Mouse (Mus musculus) lung, adult 2 months (tissue): Measurements from ENCODE around the gene Dpp6. TPM values are rescaled to one million over a fixed set of nuclear protein-coding genes. Genes with fewer than 3 reads are reported as not detected.

Experiments
- DNase-seq: peaks from one replicate; pipeline ENCODE4 v3.0.0; 2022
- H3K4me1 ChIP-seq: fragments of 200-500 bp; 2 replicates; pipeline ENCODE4 v1.6.1; 2011; ENCODE audit warnings: low read length; ENCODE audit not compliant: control insufficient read depth, insufficient read depth
- H3K4me3 ChIP-seq: fragments of 200-500 bp; replicated peaks from 2 replicates; pipeline ENCODE3; 2011; ENCODE audit warnings: low read depth, mild to moderate bottlenecking, control low read depth, low read length; ENCODE audit errors: extremely low read depth
- CTCF ChIP-seq: fragments of 200-500 bp; IDR thresholded peaks from 2 replicates; pipeline ENCODE4 v1.5.1; 2011; ENCODE audit warnings: mild to moderate bottlenecking, low read length, control low read depth; ENCODE audit not compliant: insufficient read depth
- POLR2A ChIP-seq: fragments of 200-500 bp; IDR thresholded peaks from 2 replicates; pipeline ENCODE4 v1.6.1; 2011; ENCODE audit warnings: low read depth, mild to moderate bottlenecking, control low read depth, low read length, borderline replicate concordance; ENCODE audit errors: extremely low read depth
- WGBS: fragments of 180-500 bp; shearing (Covaris S2); methylation state at CpG from one replicate; pipeline ENCODE4 v1.1.7; 2018; 5-methylcytosine and 5-hydroxymethylcytosine counted together
- polyA plus RNA-seq: library from polyadenylated mRNA; depleted of rRNA; stranded (reverse); fragments of >200 nt; gene quantifications from 2 replicates; pipeline ENCODE4 v1.2.3, GENCODE M21; 2012

The Dpp6 gene
- polyA plus RNA-seq, 1 experiment: 0.40 TPM

DNA sequence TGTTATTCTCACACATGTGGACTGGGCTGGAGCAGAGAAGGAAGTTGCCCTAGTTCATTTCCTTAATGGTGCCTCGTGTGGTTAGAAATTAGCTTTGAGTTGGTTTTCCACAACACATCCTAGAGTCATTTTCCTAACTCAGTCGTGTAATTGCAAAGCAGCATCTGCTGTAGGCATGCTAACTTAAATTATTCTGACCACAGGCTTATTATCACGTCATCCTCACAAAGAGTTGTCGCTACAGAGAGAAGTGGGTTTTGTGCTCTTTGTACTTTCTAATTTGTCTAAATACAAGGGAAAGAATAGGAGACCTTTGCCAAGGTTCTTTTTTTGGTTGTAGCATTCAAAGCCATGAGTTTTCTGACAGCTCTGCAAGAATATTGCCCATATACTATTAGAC lies 469.9 kb downstream of the Dpp6 start:
- 60% methylated on average over 4 of the region's 4 CpGs for WGBS
- Histone ChIP-seq H3K4me1 (no peaks in the 10 kb centered on the region), H3K4me3 (no peak overlapping the region)
- TF ChIP-seq CTCF (no peak), POLR2A (no peak)
- DNase-seq: no peak

DNA sequence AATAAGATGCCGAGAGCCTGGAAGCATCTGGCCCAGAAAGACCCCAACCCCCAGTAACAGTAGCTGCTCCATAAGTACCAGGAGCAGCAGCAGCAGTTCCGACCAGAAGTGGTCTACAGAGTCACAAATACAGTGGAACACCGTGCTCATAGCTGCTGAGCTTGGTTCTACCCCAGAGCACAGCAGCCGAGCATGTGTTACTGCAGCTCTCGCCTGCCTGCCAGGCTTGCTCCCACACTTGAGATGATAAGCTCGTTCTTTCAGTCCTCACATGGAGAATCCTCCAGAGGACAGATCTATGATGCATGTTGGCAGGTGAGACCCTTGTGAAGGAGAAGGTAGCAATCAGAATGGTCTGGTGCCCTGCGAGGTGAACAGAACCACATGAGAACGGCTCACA lies 474.4 kb downstream of the Dpp6 start:
- H3K4me3 ChIP-seq: no peak overlapping the region
- DNase-seq: no peak
- WGBS: 74% methylated on average over 8 of the region's 8 CpGs
- TF ChIP-seq CTCF: no peak
- no peak for TF ChIP-seq POLR2A
- H3K4me1 ChIP-seq: no peaks in the 10 kb centered on the region

DNA sequence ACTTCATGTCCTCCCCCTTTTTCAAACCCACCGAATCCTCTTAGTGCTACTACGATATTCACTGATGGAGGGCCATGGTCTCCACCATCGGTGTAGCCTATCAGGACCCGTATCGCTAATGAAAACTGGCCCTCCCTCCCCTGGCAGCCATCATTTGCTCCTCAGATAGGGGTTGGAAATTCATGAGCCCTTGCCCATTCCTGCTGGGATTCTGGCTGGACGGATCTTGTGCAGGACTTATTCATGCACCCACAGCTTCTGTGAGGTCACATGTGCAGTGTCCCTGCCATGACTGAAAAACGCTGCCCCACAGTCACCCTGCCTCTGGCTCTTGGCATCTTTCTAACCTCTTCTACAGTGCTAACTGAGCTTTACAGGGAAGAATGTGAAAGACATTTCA lies 475.2 kb downstream of the Dpp6 start:
- no peak overlapping the region for H3K4me3 ChIP-seq
- DNase-seq: no peak
- WGBS: 91% methylated on average over 7 of the region's 7 CpGs
- TF ChIP-seq POLR2A (no peak), CTCF (no peak)
- no peaks in the 10 kb centered on the region for H3K4me1 ChIP-seq

DNA sequence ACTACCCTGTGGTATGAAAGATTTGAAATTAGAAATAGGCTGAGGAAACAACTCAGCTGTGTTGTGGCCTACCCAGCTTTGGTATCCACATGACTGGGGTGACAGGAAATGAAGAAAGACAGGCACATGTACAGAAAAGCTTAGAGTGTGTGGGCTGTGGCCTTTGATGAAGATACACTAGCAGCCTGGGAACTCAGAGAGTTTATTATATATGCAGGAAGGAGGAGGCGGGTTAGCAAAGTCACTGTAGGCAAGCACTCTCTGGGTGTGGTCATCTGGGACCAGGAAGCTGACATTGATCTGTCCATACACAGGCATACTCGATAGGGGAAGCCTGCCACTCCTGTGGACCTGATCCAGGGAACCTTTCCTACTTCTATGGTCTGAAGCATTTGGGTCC lies 487.1 kb downstream of the Dpp6 start:
- Histone ChIP-seq H3K4me3 (no peak overlapping the region), H3K4me1 (no peaks in the 10 kb centered on the region)
- TF ChIP-seq POLR2A (no peak), CTCF (no peak)
- DNase-seq: no peak
- 67% methylated on average over 2 of the region's 2 CpGs for WGBS

DNA sequence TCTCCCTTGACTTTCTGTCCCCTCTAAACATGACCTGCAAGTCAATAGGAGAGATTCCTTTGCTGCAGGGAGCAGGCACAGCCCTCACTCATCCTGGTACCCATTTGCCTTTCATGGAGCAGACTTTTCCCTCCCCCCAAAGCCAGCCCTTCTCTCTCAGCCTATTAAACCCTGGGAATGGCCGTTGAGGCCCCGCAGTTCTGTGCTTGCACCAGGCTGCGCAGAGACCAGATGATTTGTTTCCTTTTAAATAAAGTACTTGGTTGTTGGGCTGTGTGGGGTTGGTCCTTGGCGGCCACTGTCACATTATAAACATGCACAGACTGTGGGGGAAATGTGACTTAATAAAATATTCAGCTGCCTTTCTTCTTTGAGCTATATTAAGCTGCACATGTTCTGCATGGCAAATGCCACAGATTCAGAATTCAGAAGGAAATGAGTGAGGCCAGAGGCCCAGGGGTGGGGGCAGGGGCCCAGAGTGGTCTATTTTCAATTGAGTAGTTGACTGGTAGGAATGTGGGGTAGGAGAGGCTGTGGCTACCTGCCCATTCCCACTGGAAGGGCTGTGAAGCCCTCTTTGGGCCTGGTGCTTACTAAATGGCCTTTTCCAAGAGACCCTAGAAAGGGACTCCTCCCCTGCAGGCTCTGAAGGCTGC lies 489.6 kb downstream of the Dpp6 start:
- no peak for DNase-seq
- 54% methylated on average over 4 of the region's 4 CpGs for WGBS
- no peak for TF ChIP-seq CTCF
- no peak for TF ChIP-seq POLR2A
- Histone ChIP-seq H3K4me3 (no peak overlapping the region), H3K4me1 (no peaks in the 10 kb centered on the region)

DNA sequence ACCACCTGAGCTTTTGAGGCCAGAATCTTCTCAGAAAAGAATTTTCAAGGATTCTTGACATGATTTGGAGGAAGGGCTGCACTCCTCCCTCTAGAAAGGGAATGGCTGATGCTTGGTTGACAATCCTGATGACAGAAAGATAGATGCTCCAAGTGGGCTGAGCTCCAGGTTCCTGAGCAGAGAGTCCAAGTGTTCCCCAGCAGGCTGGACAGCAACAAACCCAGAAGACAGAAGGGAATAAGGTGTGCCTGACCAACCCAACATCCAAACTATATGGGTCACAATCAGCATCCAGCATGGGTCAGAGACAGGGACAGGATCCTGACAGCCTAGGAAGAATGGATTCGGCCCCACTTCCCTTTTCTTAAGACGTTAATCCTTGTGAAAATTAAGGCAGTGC lies 493.2 kb downstream of the Dpp6 start:
- Histone ChIP-seq H3K4me1 (no peaks in the 10 kb centered on the region), H3K4me3 (no peak overlapping the region)
- WGBS: 55% methylated on average over 2 of the region's 2 CpGs
- no peak for TF ChIP-seq POLR2A
- no peak for DNase-seq

DNA sequence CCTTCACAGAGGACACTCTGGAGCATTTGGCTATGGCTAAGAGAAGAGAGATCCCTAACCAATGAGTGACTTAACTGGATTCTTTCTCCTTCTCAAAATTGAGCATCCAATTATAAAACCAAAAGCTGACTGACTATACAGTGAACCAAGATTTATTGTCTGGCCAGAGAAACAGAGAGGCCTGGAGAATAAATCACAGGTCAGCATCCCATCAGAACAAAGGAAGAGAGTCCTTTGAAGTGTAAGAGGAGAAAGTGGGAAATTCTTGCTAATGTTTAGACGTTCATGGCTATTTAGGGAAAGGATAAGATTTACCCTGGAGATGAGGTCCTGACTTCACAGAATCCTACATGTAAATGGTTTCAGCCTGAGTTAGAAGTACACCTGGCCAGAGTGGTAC lies 499.7 kb downstream of the Dpp6 start:
- no peak overlapping the region for H3K4me3 ChIP-seq
- no peaks in the 10 kb centered on the region for H3K4me1 ChIP-seq
- WGBS: 19% methylated on average over 1 of the region's 1 CpGs
- no peak for TF ChIP-seq CTCF
- no peak for TF ChIP-seq POLR2A
- DNase-seq: no peak

DNA sequence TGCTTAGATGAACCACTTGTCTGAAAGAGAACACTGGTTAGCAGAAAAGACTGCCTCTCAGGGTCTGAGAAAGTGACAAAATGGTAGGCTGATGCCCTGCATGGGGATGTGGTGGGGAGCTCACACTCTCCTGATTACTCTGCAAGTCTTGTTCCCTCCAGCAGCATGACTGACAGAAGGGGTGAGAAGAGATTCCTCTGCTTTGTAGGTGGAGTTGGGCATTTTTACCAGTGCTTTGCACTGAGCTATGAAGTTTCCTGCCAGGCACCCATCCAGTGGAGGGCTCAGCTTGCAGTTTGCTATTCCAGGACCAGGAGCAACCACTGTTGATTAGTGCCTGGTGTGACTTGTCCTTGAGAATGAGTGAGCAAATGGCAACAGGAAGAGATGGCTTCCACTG lies 500.3 kb downstream of the Dpp6 start:
- H3K4me1 ChIP-seq: no peaks in the 10 kb centered on the region
- TF ChIP-seq POLR2A (no peak), CTCF (no peak)
- no peak for DNase-seq
- H3K4me3 ChIP-seq: no peak overlapping the region

DNA sequence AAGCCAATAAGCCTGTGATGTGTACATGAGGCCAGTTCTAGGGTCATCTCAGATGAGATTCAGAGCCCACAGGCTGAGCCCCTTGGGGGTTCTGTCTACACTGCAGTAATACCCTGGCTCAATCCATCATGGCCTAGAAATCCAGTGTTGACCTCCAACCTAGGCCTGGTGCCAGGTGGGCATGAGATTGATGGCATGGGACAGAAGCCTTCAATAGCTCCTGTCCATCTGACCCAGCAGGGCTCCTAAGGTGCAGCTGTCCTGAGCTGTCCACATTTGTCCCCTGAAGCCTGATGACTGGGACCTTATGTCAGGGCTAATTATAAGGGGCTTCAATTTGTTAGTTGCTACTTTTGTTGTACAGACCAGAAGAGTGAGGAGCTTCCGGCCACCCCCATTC lies 500.8 kb downstream of the Dpp6 start:
- WGBS: 71% methylated on average over 1 of the region's 1 CpGs
- H3K4me1 ChIP-seq: no peaks in the 10 kb centered on the region
- no peak for TF ChIP-seq CTCF
- TF ChIP-seq POLR2A: no peak
- H3K4me3 ChIP-seq: no peak overlapping the region
- DNase-seq: no peak

DNA sequence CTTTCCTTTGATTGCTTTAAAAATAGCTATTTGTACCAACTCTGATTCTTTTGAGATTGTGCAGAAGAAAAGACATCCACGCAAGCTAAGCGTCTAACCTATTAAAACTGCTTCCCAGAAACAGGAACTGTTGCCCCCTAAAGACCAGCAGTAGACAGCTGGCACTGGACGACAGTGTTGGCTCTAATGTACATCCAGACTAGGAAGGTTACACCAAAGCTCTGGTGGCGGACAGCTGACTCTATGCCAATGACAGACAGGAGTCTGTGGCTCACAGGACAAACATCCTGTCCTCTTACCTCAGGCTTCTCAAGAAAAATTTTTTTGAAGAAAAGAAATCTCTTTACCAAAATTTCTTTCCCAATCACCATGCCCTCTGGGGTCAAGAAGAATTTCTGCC lies 502.7 kb downstream of the Dpp6 start:
- 74% methylated on average over 4 of the region's 4 CpGs for WGBS
- no peak for DNase-seq
- Histone ChIP-seq H3K4me1 (no peaks in the 10 kb centered on the region), H3K4me3 (no peak overlapping the region)
- TF ChIP-seq POLR2A (no peak), CTCF (no peak)

DNA sequence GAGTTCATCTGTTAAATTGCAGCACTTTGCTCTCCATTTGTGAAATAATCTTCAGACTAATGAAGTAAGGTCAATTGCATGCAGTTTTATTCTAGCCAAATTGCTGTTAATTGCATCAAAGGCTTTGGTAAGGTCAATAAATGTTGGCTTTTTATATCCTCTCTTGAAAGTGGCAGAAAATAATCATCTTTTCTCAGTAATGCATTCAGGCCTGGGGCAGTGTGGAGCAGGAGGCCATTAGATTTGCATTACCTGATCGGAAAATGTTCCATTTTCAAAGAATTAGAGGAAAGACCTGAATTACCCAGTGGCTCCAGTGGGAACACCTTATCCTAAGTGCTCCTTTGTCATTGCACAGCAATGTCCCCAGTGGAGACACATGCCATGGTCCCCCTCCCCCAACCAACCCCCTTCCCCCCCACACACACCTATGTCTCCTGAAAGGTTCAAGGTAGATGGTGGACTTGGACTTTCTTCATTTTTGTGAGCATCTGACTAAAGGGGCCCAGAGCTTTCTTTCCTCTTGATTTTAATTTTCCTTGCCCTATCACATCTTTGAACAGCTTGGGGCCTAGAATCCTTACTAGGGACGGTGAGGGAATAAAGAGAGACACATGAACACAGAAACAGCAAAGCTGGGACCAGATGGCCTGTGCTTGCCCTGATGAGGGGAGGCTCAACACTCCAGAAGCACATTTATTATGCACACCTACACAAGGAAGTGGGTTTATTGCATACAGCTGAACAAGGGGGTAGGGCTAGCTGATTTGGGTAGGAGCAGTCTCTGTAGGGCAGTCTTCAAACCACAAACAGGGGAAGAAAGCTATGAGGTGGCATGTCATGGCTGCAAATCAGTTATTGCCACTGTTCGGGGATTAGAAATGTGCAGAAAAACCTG lies 506.1 kb downstream of the Dpp6 start:
- Histone ChIP-seq H3K4me3 (no peak overlapping the region), H3K4me1 (no peaks in the 10 kb centered on the region)
- DNase-seq: no peak
- TF ChIP-seq POLR2A: no peak
- TF ChIP-seq CTCF: no peak
- WGBS: 74% methylated on average over 3 of the region's 3 CpGs
